Comparison of ENCODE assay signal across 11 mouse cellular contexts in genomic region chr17:4296521-4297155, GRCm38 (mm10).
A peak's percentile ranks its signal among the peaks of the same experiment; 100 is the strongest.
DNase-seq lines count a peak whose midpoint lies in the region; ATAC-seq lines count a peak whose summit lies in the region.
"Had no signal": no experiment of that assay in that cellular context is flagged by ENCODE, and none has a peak within 500 bp of the region (broad histone marks: within the 10 kb centered on the region; RNA-seq: fewer than 3 reads in every experiment).

No protein-coding gene starts in this region.

- no peak overlapping the region for H3K27ac ChIP-seq in hindbrain, embryonic 16.5 days (ENCODE audit: low read depth, low read length)
- no peak overlapping the region for H3K27ac ChIP-seq in hindbrain, embryonic 10.5 days
- H3K27ac ChIP-seq: hindbrain, embryonic 15.5 days; liver, embryonic 15.5 days; midbrain, embryonic 15.5 days had no signal

- H3K9me3 ChIP-seq in hindbrain, embryonic 16.5 days (ENCODE audit: control insufficient read depth, low read length) = no peaks in the 10 kb centered on the region
- H3K9me3 ChIP-seq in hindbrain, embryonic 10.5 days = no peaks in the 10 kb centered on the region
- H3K9me3 ChIP-seq: hindbrain, embryonic 15.5 days; liver, embryonic 15.5 days; midbrain, embryonic 15.5 days had no signal

- DNase-seq in adrenal gland, adult (ENCODE audit: inconsistent age in 2 of 2, low spot score in 1 of 2) = peak; percentile 27 to 75
- no peak for DNase-seq in adrenal gland, postnatal 10 days
- no peak for DNase-seq in hindbrain, embryonic 10.5 days (ENCODE audit: low spot score)
- peak; percentile 12 for DNase-seq in cerebellum, adult 8-10 months
- peak; percentile 20 for DNase-seq in layer of hippocampus, adult 9-10 months (ENCODE audit: low spot score)
- DNase-seq in ovary, adult 18-20 months (ENCODE audit: low spot score) = no peak
- no peak for DNase-seq in thymus, postnatal 14 days

- no peak overlapping the region for H3K9ac ChIP-seq in hindbrain, embryonic 16.5 days (ENCODE audit: low read depth, low read length)
- H3K9ac ChIP-seq: hindbrain, embryonic 15.5 days; liver, embryonic 15.5 days; midbrain, embryonic 15.5 days had no signal

- no peak overlapping the region for H3K4me3 ChIP-seq in hindbrain, embryonic 16.5 days (ENCODE audit: low read length)
- H3K4me3 ChIP-seq in hindbrain, embryonic 10.5 days = no peak overlapping the region
- H3K4me3 ChIP-seq: hindbrain, embryonic 15.5 days; liver, embryonic 15.5 days; midbrain, embryonic 15.5 days had no signal

- H3K4me1 ChIP-seq in hindbrain, embryonic 16.5 days (ENCODE audit: control insufficient read depth, insufficient read depth, low read depth, low read length) = no peaks in the 10 kb centered on the region
- no peaks in the 10 kb centered on the region for H3K4me1 ChIP-seq in hindbrain, embryonic 10.5 days (replicated peaks)
- H3K4me1 ChIP-seq: hindbrain, embryonic 15.5 days; liver, embryonic 15.5 days had no signal

- no peaks in the 10 kb centered on the region for H3K36me3 ChIP-seq in hindbrain, embryonic 16.5 days (ENCODE audit: control insufficient read depth, insufficient read depth, low read length)
- no peaks in the 10 kb centered on the region for H3K36me3 ChIP-seq in hindbrain, embryonic 10.5 days
- H3K36me3 ChIP-seq: hindbrain, embryonic 15.5 days; liver, embryonic 15.5 days; midbrain, embryonic 15.5 days had no signal

- peak; percentile 37; the same call in 1 of the 2 replicates for ATAC-seq in hindbrain, embryonic 16.5 days
- ATAC-seq: midbrain, embryonic 15.5 days had no signal

- H3K27me3 ChIP-seq in hindbrain, embryonic 16.5 days (replicated peaks; ENCODE audit: control insufficient read depth, insufficient read depth, low read length) = no peaks in the 10 kb centered on the region
- no peaks in the 10 kb centered on the region for H3K27me3 ChIP-seq in hindbrain, embryonic 10.5 days (ENCODE audit: insufficient read depth, poor library complexity, severe bottlenecking)
- H3K27me3 ChIP-seq: hindbrain, embryonic 15.5 days; liver, embryonic 15.5 days; midbrain, embryonic 15.5 days had no signal

- no peak overlapping the region for H3K4me2 ChIP-seq in hindbrain, embryonic 16.5 days (ENCODE audit: low read length)
- H3K4me2 ChIP-seq: hindbrain, embryonic 15.5 days; liver, embryonic 15.5 days; midbrain, embryonic 15.5 days had no signal

- WGBS in hindbrain, embryonic 16.5 days = 75% methylated on average over 6 of the region's 6 CpGs
- WGBS in hindbrain, embryonic 10.5 days = 83% methylated on average over 6 of the region's 6 CpGs

Comparison
In these comparisons a context has a peak if more than half of its experiments do, and no peak if none do; other contexts are left out.
1. DNase-seq: peak in adrenal gland, adult (2 of 2), cerebellum, adult 8-10 months (single experiment) and layer of hippocampus, adult 9-10 months (single experiment); none in adrenal gland, postnatal 10 days (single experiment), hindbrain, embryonic 10.5 days (single experiment), ovary, adult 18-20 months (single experiment) and thymus, postnatal 14 days (single experiment).